Mouse (Mus musculus): ENCODE measurements around the gene Gm28961. TPM values are rescaled to one million over a fixed set of nuclear protein-coding genes. Genes with fewer than 3 reads are reported as not detected.
"Not testable (repeated sequence)": the region's sequence is repeated elsewhere in the genome, so short reads cannot be mapped to it uniquely, and the experiment has no call there.

Gene Gm28961
- not detected for total RNA-seq (2021)
- long read RNA-seq, experiment 1 = 0 reads
- long read RNA-seq, experiment 2 = 0 reads

- DNase-seq (ENCODE audit: low spot score in 2 of 2); intact Hi-C loops (cut with DNase I): not testable (repeated sequence)
These were observed at the start of gene Gm28961 for GRCm38 (mm10) chrY:57705397-57705796. Gm28961 (plus strand) TSS chrY:57705697.

Other genes with a start within 250 kb of the Gm28961 start
- gene Gm21943, start 172.0 kb upstream of the Gm28961 start, total RNA-seq (2021) = not detected

Data from left cerebral cortex, postnatal 14 days (tissue).